Mouse (Mus musculus) E14TG2a.4 (cell line): ENCODE data around the gene Spg11.
"Not testable (repeated sequence)": the region's sequence is repeated elsewhere in the genome, so short reads cannot be mapped to it uniquely, and the experiment has no call there.

ENCODE experiments used
- H3K27me3 ChIP-seq: 2 replicates; pipeline ENCODE4 v1.6.1; 2014; ENCODE audit warnings: low read length, control low read depth; ENCODE audit not compliant: insufficient read depth
- H3K36me3 ChIP-seq: 2 replicates; pipeline ENCODE4 v1.6.1; 2014; ENCODE audit warnings: low read length, control low read depth; ENCODE audit not compliant: insufficient read depth
- H3K4me1 ChIP-seq: replicated peaks from 2 replicates; pipeline ENCODE4 v1.6.1; 2014; ENCODE audit warnings: low read depth, low read length, control low read depth
- H3K4me3 ChIP-seq: replicated peaks from 2 replicates; pipeline ENCODE4 v1.5.1; 2014; ENCODE audit warnings: mild to moderate bottlenecking, low read length
- H3K9me3 ChIP-seq: 2 replicates; pipeline ENCODE4 v1.6.1; 2014; ENCODE audit warnings: low read length, control low read depth
- CTCF ChIP-seq: conservative IDR thresholded peaks from 2 replicates; pipeline ENCODE4 v1.5.1; 2014; ENCODE audit warnings: low read length
- NANOG ChIP-seq: IDR thresholded peaks from 2 replicates; pipeline ENCODE4 v1.6.1; 2014; ENCODE audit warnings: borderline replicate concordance, low read length, mixed read lengths
- POU5F1 ChIP-seq: IDR thresholded peaks from 2 replicates; pipeline ENCODE4 v1.6.1; 2014; ENCODE audit warnings: low read length, borderline replicate concordance

Gene Spg11

GRCm38 (mm10) chr2:122065200-122065969 lies 52.8 kb downstream of the Spg11 start:
- TF ChIP-seq NANOG = no peak
- TF ChIP-seq POU5F1 = no peak
- TF ChIP-seq CTCF = peak; percentile 28; the same call in 1 of the 2 replicates
- H3K9me3 ChIP-seq = no peaks in the 10 kb centered on the region
- H3K27me3 ChIP-seq = no peaks in the 10 kb centered on the region
- H3K4me3 ChIP-seq = no peak overlapping the region
- peaks cover 16% of the 10 kb centered on the region for H3K4me1 ChIP-seq
- H3K36me3 ChIP-seq = peaks cover 77% of the 10 kb centered on the region

- Histone ChIP-seq H3K4me3 (no peak overlapping the region), H3K27me3 (no peaks in the 10 kb centered on the region), H3K9me3 (no peaks in the 10 kb centered on the region), H3K36me3 (peaks cover 71% of the 10 kb centered on the region), H3K4me1 (peaks cover 6% of the 10 kb centered on the region; the same call in 1 of the 2 replicates)
- TF ChIP-seq CTCF = no peak
Observed at GRCm38 (mm10) chr2:122059365-122060115, 58.6 kb downstream of the Spg11 start.

- Histone ChIP-seq H3K9me3 (no peaks in the 10 kb centered on the region), H3K36me3 (peaks cover 81% of the 10 kb centered on the region), H3K4me1 (no peaks in the 10 kb centered on the region), H3K27me3 (no peaks in the 10 kb centered on the region), H3K4me3 (no peak overlapping the region)
- TF ChIP-seq NANOG (no peak), CTCF (no peak), POU5F1 (no peak)
Observed at GRCm38 (mm10) chr2:122043926-122044325, 74.3 kb downstream of the Spg11 start.

GRCm38 (mm10) chr2:122036064-122036463 lies 82.1 kb downstream of the Spg11 start:
- TF ChIP-seq NANOG (no peak), CTCF (no peak), POU5F1 (no peak)
- no peaks in the 10 kb centered on the region for H3K27me3 ChIP-seq
- peaks cover 23% of the 10 kb centered on the region; the same call in 1 of the 2 replicates for H3K4me1 ChIP-seq
- no peak overlapping the region for H3K4me3 ChIP-seq
- H3K9me3 ChIP-seq = no peaks in the 10 kb centered on the region
- H3K36me3 ChIP-seq = peaks cover 72% of the 10 kb centered on the region

- TF ChIP-seq NANOG (no peak), CTCF (no peak), POU5F1 (no peak)
- Histone ChIP-seq H3K4me1 (peaks cover 34% of the 10 kb centered on the region), H3K4me3 (no peak overlapping the region), H3K9me3 (no peaks in the 10 kb centered on the region), H3K36me3 (peaks cover 55% of the 10 kb centered on the region), H3K27me3 (no peaks in the 10 kb centered on the region)
Observed at GRCm38 (mm10) chr2:122031970-122032369, 86.2 kb downstream of the Spg11 start.

- peak overlapping the region; percentile 93 for H3K4me3 ChIP-seq
- H3K9me3 ChIP-seq = no peaks in the 10 kb centered on the region
- peaks cover 28% of the 10 kb centered on the region for H3K4me1 ChIP-seq
- TF ChIP-seq NANOG = no peak
- no peak for TF ChIP-seq CTCF
- H3K36me3 ChIP-seq = peaks cover 26% of the 10 kb centered on the region
- peaks cover 2% of the 10 kb centered on the region; the same call in 1 of the 2 replicates for H3K27me3 ChIP-seq
Observed at GRCm38 (mm10) chr2:122028756-122029700, 89.2 kb downstream of the Spg11 start.

GRCm38 (mm10) chr2:122027862-122028755 lies 90.1 kb downstream of the Spg11 start, which contains the start of gene Eif3j1:
Eif3j1 (plus strand) TSS chr2:122028546.
- H3K36me3 ChIP-seq = peaks cover 17% of the 10 kb centered on the region
- peak within 1 kb of the TSS; percentile 93 for H3K4me3 ChIP-seq
- no peaks in the 10 kb centered on the region for H3K9me3 ChIP-seq
- TF ChIP-seq NANOG (no peak), CTCF (no peak), POU5F1 (no peak)
- H3K4me1 ChIP-seq = peaks cover 18% of the 10 kb centered on the region
- H3K27me3 ChIP-seq = peaks cover 2% of the 10 kb centered on the region; the same call in 1 of the 2 replicates

GRCm38 (mm10) chr2:122027091-122027490 lies 91.1 kb downstream of the Spg11 start:
- not testable (repeated sequence) for H3K4me3 ChIP-seq, H3K36me3 ChIP-seq, H3K9me3 ChIP-seq, H3K27me3 ChIP-seq
- peaks cover 12% of the 10 kb centered on the region for H3K4me1 ChIP-seq
